Mouse (Mus musculus) adrenal gland, postnatal 10 days (tissue): ENCODE measurements around the gene Arpc1b. TPM values are rescaled to one million over a fixed set of nuclear protein-coding genes. Genes with fewer than 3 reads are reported as not detected.
"Not testable (repeated sequence)": the region's sequence is repeated elsewhere in the genome, so short reads cannot be mapped to it uniquely, and the experiment has no call there.

ENCODE experiments used
- DNase-seq: peaks from one replicate; pipeline ENCODE4 v3.0.0; 2021; ENCODE audit warnings: mixed read lengths
- total RNA-seq, 2 experiments: library from RNA; stranded (reverse); gene quantifications; 2 replicates each; pipeline ENCODE4 v1.2.3; 2021

Gene Arpc1b
- total RNA-seq, 2 experiments from 2014 or later = 212 to 226 TPM

DNA sequence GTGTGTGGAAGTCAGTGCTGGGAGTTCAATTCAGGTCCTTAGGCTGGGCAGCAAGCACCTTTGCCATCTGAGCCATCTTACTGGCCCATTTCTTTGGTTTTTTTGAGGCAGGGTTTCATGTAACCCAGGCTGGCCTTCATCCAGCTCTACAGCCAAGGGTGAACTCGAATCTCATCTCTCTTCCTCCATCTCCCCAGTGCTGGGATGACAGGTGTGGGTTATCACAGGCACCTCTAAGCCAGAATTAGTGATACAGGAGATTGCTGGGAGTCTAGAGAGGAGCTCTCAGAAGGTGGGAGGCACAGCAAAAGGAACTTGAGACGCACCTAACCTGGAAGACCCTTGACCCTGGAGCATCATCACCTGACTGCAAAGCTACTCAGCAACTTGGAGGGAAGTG, 599 bp upstream of the Arpc1b start:
- no peak for DNase-seq

GRCm38 (mm10) chr5:145114606-145115473, 825 bp downstream of the Arpc1b start:
- peak; percentile 82 for DNase-seq

- DNase-seq = no peak
These were observed 1.7 kb downstream of the Arpc1b start for GRCm38 (mm10) chr5:145115736-145116135.

DNA sequence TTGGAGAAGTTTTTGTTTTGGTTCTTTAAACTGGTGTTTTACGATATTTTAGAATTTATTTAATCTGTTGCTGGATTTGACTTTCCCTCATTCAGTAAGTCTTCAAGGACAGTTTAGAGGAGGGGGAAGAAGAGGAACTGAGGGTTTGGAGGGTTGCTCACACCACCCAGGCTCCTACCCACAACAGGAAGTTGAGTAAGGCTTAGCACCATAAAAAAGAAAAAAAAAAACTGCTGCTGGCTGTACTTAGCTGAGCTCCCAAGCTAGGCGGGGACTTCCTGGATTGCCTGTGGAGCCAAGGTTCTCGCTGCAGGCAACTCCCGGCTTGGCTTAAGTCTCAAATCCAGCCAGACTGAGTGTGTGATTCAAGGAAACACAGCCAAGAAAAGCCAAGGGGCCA, 2.3 kb downstream of the Arpc1b start:
- DNase-seq = peak; percentile 76

GRCm38 (mm10) chr5:145116916-145117315, 2.9 kb downstream of the Arpc1b start:
- peak; percentile 87 for DNase-seq

DNA sequence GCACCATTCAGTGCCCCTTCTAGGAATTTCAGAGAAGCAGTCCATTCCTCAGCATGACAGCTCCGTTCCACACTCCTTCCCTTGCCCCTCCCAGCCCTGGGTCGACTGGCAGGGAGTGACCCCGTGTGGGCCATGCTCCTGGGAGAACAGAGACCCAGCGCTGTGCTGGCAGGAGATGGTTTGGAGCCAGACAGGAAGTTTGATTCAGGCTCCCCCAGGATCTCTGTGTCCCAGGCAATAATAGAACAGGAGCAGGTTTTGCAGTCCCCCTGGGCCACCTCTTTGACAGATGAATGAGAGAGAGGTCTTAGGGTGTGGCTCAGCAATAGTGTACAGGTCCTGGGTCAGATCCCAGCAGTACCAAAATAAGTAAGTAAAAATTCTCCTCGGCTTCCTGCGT, 4.0 kb downstream of the Arpc1b start:
- peak; percentile 36 for DNase-seq

DNA sequence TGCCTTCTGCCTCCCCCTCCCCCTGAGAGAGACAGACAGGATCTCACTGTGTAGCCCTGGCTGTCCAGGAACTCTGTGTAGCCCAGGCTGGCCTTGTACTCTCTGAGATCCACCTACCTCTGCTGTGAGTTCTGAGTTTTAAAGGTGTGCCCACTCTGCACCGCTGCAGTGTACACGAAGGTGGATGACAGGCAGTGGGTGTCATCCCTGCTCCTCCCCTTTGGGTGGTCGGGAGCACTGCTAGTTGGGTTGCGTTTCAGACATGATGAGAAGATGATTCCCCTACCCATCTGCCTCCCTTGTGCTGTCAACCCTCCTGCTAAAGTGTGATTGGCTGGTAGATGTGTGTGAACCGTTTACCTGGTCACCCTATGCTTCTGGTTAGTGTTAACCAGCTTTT, 4.4 kb downstream of the Arpc1b start:
- DNase-seq = no peak

- no peak for DNase-seq
These were observed 5.4 kb downstream of the Arpc1b start for GRCm38 (mm10) chr5:145119385-145119784.

DNA sequence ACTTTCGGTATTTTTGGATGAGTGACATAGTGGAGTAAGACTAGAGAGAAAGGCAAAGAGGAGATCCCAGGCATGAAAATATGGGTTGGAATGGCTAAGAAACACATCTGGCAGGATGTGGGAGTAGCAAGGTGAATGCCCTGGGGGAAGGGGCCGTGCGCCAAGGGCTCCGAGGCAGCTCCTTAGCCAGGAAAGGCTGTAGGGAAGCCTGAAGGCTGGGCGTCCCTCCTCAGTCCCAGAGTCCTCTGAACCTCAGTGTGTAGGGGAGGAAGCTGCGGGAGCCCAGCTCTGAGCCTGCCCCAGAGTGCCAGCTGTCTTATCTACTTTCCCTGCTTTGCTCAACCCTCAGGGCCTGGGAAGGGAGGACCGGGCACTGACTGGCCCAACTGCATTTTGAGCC, 6.9 kb downstream of the Arpc1b start:
- DNase-seq = peak; percentile 42

- no peak for DNase-seq
These were observed 9.4 kb downstream of the Arpc1b start for GRCm38 (mm10) chr5:145123396-145123795.

GRCm38 (mm10) chr5:145126580-145126979, 12.6 kb downstream of the Arpc1b start:
- no peak for DNase-seq

GRCm38 (mm10) chr5:145129124-145129523, 15.1 kb downstream of the Arpc1b start:
- DNase-seq = peak; percentile 69

DNA sequence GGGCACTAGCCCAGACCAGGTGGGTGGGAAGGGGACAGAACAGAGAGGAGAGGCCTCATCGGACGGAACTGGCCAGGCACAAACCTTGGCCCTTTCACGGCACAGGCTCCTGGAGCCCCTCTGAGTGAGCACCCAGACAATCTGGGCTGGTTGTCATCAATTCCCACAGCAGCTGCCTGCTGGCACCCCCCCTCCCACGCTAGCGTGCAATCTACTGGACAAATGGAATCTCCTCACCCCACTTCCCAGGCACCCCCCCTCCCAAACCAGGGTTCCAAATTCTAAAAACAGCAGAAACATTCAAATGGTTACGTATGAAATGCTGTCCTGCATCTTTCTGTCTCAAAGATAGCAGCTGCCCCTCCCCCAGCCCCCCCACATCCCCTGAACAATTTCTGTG, 15.8 kb downstream of the Arpc1b start:
- not testable (repeated sequence) for DNase-seq

- peak; percentile 50 for DNase-seq
These were observed 16.2 kb downstream of the Arpc1b start for GRCm38 (mm10) chr5:145130191-145130590.

DNA sequence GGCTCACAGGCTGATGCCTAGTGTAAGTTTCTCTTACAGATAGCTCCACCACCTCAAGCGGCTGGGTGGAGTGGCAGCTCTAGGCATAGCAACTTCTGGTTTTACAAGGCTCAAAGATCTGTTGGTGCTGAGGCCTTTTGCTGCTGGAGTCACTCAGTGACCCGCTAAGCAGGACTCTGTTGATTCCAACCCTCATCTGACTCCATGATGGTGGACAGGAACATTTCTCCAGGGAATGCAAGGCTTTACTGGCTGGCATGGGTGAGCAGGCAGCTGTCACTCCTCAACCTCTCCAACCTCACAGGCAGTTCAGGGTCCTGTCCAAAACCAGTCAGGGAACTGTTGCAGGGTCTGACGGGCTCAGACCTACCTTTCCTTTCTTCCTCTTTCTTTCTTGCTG, 17.0 kb downstream of the Arpc1b start:
- no peak for DNase-seq

- DNase-seq = not testable (repeated sequence)
These were observed 19.3 kb downstream of the Arpc1b start for GRCm38 (mm10) chr5:145133275-145133674.

DNA sequence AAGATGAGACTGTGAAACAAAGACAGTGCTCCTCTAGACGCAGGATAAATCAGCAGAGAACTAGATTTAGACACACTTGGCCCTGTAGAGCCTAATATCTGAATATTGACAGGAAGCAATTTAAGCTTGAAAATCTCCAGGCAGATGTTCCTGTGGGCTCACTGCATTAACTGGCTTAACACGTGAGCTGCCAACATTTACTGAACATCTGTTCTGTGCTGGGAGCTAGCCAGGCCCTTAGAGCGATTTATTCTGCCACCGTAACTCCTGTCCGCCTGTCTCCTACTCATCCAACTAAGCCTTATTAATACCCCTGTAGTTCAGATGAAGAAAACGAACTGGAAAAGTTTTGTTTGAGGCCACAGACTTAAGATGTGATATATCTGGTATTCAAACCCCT, 24.8 kb downstream of the Arpc1b start:
- no peak for DNase-seq

DNA sequence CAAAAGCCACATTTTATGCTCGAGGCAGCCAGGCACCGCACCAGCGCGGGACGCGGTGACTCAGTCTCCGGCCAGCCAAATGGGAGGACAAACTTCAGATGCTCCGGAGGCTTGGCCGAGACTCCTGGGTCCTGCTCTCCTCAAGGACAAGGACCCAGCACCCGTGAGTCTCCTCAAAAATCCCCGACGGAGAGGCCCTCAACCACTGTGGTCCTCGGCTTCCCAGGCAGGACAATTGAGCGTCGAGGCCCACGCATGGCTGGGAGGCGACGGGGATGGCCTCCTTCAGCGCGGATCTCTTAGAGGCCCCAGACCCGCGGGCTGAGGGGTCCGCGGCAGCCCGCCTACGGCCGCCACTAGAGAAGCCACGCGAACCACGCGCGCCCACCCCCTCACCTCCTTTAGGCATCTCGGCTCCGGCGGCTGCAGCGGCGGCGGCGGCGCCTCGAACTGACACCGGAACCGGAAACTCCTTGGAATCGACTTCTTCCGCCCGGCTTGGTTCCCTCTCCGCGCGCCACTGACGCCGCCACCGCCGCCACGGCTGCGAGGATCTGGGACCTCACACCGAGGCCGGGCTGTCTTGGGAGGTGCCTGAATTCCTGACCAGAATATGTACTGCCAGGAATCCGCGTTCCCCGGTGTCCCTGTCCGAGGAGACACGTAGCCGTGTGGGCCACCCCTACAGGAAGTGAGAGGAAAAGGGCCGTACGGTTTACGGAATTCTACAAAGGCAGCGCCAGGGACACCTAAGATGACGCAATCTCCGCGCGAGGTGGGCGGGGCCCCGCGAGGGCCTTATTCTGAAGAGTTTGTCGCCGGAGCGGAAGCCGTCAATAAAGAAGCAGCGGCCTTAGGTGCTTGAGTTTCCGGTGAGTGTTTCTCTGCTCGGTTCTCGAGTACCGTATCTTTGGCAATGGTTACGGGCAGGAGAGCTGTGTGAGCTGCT, 25.8 kb downstream of the Arpc1b start, which contains the start of the genes Pdap1 and Bud31:
Pdap1 (minus strand) TSS at position 668 of the 949 bp plus-strand sequence.
Bud31 (plus strand) TSS at position 792 of the 949 bp plus-strand sequence.
- DNase-seq = peak; percentile 96

GRCm38 (mm10) chr5:145140611-145141010, 26.6 kb downstream of the Arpc1b start:
- peak; percentile 40 for DNase-seq

DNA sequence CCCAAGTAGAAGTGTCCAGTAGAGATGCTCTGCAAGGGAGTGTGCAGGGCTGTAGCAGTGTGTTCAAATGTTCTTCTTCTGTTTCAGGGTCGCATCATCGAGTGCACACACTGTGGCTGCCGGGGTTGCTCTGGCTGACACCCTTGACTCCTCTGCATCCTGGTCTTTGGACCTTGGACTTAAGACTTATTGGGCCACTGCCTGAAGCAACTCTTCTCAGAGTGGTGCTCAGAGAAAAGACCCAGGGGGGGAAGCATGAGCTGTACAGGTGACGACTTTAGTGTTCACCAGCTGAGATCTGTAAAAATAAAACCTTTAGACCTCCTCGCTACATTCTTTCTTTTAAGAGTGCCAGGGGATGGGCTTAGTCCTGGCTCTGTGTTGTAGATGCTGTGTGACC, 33.7 kb downstream of the Arpc1b start:
- DNase-seq = no peak

DNA sequence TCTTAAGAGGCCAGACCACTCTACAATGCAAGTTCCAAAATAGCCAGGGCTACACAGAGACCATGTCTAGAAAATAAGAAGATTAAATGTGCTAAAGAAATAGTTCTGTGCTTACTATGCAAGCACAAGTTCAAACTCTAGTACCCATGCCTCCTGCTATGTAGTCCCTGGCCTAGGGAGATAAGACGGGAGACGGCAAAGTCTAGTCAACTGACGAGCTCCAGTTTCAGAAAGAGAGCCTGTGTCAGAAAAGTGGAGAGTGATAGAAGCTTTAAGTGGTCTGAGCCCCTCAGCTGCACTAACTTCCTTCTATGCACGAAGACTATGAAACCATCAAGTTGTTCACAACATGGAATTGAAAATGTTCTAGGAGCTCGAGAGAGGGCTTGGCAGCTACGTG, 35.3 kb downstream of the Arpc1b start:
- no peak for DNase-seq

- DNase-seq = no peak
These were observed 38.7 kb downstream of the Arpc1b start for GRCm38 (mm10) chr5:145152690-145153089.

DNA sequence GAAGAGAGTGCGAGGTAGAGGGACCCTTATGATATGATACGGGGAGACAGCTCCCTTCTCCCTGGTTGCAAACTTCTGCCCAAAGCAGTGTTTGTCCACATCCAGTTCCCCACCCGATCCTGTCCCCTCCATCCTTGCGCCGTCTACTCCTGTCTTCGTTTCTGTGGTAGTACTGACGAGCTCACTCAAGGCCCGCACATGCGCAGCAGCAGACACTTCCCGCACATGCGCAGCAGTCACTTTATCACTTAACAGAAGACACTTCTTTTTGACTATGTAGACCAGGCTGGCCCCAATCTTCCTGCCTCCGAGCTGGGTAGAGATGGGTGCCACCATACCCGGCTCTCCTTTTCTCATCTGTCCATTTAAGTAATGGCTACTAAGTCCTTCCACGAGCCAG, 47.3 kb downstream of the Arpc1b start:
- DNase-seq = no peak
